ENCODE assay signal across 16 mouse cellular contexts in the genomic region with DNA sequence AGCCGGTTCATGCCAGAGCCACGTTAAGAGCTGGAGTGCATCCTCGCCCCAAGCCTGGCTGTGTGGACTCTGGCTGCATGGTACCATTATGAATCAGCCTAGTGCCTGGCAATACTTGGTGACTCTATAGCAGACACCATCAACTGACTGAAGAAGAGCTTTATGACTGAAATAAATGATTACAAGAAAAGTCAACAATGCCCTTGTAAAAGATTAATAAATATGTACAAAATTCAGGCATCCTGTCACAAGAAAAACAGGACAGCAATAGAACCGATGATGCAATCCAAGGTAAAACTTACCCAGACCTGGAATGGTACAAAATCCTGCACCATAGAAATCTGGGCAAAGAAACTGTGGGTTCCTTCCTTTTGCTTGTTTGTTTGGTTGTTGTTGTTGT.
"Had no signal": no experiment of that assay in that cellular context is flagged by ENCODE, and none has a peak within 500 bp of the region (broad histone marks: within the 10 kb centered on the region; RNA-seq: fewer than 3 reads in every experiment).

No protein-coding gene starts in this region.

- DNase-seq: retina, postnatal 1 day; right cerebral cortex, adult 18-20 months; right cerebral cortex, postnatal 14 days; right cerebral cortex, postnatal 25 days; right cerebral cortex, postnatal 4 days; spleen, adult 18-20 months; thymus, adult 18-20 months; thymus, adult 2 months; thymus, postnatal 14 days; thymus, postnatal 25 days; thymus, postnatal 36 days; thymus, postnatal 4 days had no signal

- H3K9ac ChIP-seq: neural tube, embryonic 13.5 days; neural tube, embryonic 15.5 days; stomach, embryonic 15.5 days had no signal

- H3K27ac ChIP-seq: neural tube, embryonic 13.5 days; neural tube, embryonic 15.5 days; stomach, embryonic 15.5 days; stomach, postnatal 0 days had no signal

- H3K4me2 ChIP-seq: neural tube, embryonic 13.5 days; neural tube, embryonic 15.5 days; stomach, embryonic 15.5 days had no signal

- H3K27me3 ChIP-seq: neural tube, embryonic 13.5 days; neural tube, embryonic 15.5 days; stomach, embryonic 15.5 days had no signal

- H3K9me3 ChIP-seq: neural tube, embryonic 13.5 days; neural tube, embryonic 15.5 days; stomach, embryonic 15.5 days had no signal

- H3K36me3 ChIP-seq: neural tube, embryonic 13.5 days; neural tube, embryonic 15.5 days; stomach, embryonic 15.5 days had no signal

- H3K4me1 ChIP-seq: neural tube, embryonic 15.5 days; stomach, embryonic 15.5 days had no signal

- H3K4me3 ChIP-seq: neural tube, embryonic 13.5 days; neural tube, embryonic 15.5 days; stomach, embryonic 15.5 days had no signal
